Mouse (Mus musculus): Measurements from ENCODE around the gene D430041D05Rik.
"Not testable (repeated sequence)": the region's sequence is repeated elsewhere in the genome, so short reads cannot be mapped to it uniquely, and the experiment has no call there.

Gene D430041D05Rik

GRCm38 (mm10) chr2:104147910-104148561, 262.8 kb downstream of the D430041D05Rik start:
- DNase-seq = peak; percentile 38 to 59

- DNase-seq = peak; percentile 30 to 53
Observed at GRCm38 (mm10) chr2:104145983-104146382, 264.8 kb downstream of the D430041D05Rik start.

GRCm38 (mm10) chr2:104144004-104144403, 266.8 kb downstream of the D430041D05Rik start:
- no peak for DNase-seq

GRCm38 (mm10) chr2:104142140-104142539, 268.7 kb downstream of the D430041D05Rik start:
- no peak for DNase-seq

GRCm38 (mm10) chr2:104135920-104136319, 274.9 kb downstream of the D430041D05Rik start:
- peak in 1 of 2 experiments; percentile 3 for DNase-seq

- DNase-seq = peak; percentile 82 to 87
Observed at GRCm38 (mm10) chr2:104134150-104135056, 276.4 kb downstream of the D430041D05Rik start.

GRCm38 (mm10) chr2:104133042-104133810, 277.6 kb downstream of the D430041D05Rik start:
- peak in 1 of 2 experiments; percentile 42 for DNase-seq

- peak in 1 of 2 experiments; percentile 1 for DNase-seq
Observed at GRCm38 (mm10) chr2:104132266-104132859, 278.4 kb downstream of the D430041D05Rik start.

- peak; percentile 65 to 67 for DNase-seq
Observed at GRCm38 (mm10) chr2:104130969-104131368, 279.8 kb downstream of the D430041D05Rik start.

- DNase-seq = no peak
Observed at GRCm38 (mm10) chr2:104130165-104130564, 280.6 kb downstream of the D430041D05Rik start.

- no peak for DNase-seq
Observed at GRCm38 (mm10) chr2:104128803-104129531, 281.8 kb downstream of the D430041D05Rik start.

- DNase-seq = no peak
Observed at GRCm38 (mm10) chr2:104124071-104124470, 286.7 kb downstream of the D430041D05Rik start.

- DNase-seq = no peak
Observed at GRCm38 (mm10) chr2:104123540-104123939, 287.3 kb downstream of the D430041D05Rik start.

GRCm38 (mm10) chr2:104122505-104123378, 288.1 kb downstream of the D430041D05Rik start, which contains the start of gene A930018P22Rik:
A930018P22Rik (plus strand) TSS chr2:104122769.
- peak; percentile 93 to 95 for DNase-seq

- DNase-seq = no peak
Observed at GRCm38 (mm10) chr2:104121681-104122504, 288.9 kb downstream of the D430041D05Rik start.

GRCm38 (mm10) chr2:104120312-104120711, 290.5 kb downstream of the D430041D05Rik start:
- no peak for DNase-seq

GRCm38 (mm10) chr2:104119097-104119496, 291.7 kb downstream of the D430041D05Rik start:
- DNase-seq = no peak

- DNase-seq = not testable (repeated sequence)
Observed at GRCm38 (mm10) chr2:104117173-104117572, 293.6 kb downstream of the D430041D05Rik start.

GRCm38 (mm10) chr2:104114898-104115297, 295.9 kb downstream of the D430041D05Rik start:
- DNase-seq = no peak

- not testable (repeated sequence) for DNase-seq
Observed at GRCm38 (mm10) chr2:104113563-104113962, 297.2 kb downstream of the D430041D05Rik start.

Measured in cerebellum, postnatal 10 days (tissue).